Mouse (Mus musculus) urinary bladder, postnatal 36 days (tissue): ENCODE results near the gene Olfr1329.
A peak's percentile ranks its signal among the peaks of the same experiment; 100 is the strongest.
"Not testable (repeated sequence)": the region's sequence is repeated elsewhere in the genome, so short reads cannot be mapped to it uniquely, and the experiment has no call there.

Experiments
- DNase-seq, 2 experiments: peaks; one replicate each; pipeline ENCODE4 v3.0.0; 2022; ENCODE audit warnings: low spot score in 2 of 2, mixed read lengths in 1 of 2

Olfr1329 gene

DNA sequence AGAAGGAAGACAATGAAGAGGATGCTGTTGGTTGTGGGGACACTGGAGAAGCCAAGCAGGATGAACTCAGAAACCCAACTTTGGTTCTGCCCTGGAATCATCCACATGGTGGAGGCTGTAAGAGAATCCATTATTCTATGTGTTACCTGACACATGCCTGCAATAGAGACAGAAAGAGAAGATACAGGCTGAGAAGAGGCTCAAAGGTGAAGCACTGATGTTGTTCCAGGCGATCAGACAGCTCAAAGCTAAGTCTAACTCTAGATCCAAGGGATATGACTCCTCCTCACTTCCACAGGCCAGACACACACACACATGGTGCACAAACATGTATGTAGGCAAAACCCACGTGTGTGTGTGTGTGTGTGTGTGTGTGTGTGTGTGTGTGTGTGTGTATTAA, at the start of gene Olfr1329:
Gene Olfr1329 (minus strand): TSS at position 101 of the 400 bp plus-strand sequence.
- DNase-seq: not testable (repeated sequence)

DNA sequence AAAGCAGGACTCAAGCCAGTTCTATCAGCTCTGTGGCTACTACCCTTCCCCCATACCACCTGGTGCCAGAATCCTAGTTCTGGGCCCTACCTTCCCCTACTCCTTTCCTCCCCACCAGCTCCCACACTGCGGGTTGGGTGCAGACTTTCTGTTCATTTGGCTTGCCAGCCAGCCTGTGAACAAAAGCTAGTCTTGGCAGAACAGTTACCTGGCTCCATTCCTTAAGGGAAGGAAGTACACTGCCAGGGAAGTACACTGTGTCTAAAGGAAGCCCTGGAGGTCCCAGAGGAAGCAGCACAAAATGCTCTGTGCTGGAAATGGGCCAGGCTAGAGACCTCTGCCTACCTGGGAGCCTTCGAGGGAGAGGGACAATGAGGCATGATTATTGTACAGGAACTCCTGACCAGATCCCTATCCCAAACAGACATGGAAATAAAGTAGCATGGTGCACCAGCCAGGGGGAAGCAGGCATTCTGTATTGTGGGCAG, 43.9 kb upstream of the Olfr1329 start, which contains the start of gene Lao1:
Gene Lao1 (plus strand): TSS at position 438 of the 488 bp plus-strand sequence.
- peak in 1 of 2 experiments; percentile 15 for DNase-seq

DNA sequence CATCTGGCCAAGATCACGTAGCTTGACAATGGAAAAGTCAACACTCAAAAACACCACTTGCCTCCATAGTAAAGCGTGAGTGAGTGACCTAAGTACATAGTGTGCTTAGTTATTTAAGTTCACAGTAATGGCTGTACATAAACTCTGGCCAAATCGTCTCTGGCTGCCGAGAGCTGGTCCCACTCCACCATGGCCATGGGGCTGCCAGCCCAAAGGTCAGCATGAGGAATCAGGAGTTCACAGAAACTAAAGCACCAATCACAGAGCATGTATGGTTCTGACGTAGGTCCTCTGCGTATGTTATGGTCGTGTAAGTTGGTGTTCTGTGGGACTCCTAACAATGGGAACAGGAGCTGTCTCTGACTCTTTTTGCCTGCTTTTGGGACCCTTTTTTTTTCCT, 41.5 kb upstream of the Olfr1329 start:
- no peak for DNase-seq

DNA sequence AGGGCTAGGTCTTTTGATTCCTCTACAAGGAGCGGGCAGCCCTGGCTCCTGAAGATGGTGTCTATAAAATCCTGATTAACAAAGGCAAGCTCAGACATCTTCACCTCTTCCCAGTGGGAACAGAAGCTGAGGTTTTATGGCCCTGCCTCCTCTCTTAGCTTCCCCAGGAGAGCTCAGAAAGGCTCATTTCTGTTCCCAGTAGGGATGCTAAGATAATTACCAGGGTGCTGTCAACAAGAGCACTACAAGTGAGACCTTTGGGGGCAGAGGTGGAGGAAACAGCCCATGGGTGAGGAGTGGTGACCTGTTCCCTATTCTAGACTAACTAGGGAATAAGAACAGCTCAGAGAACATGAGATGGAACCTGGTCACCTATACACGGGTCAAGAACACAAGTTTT, 21.2 kb upstream of the Olfr1329 start, which contains the start of gene Olfr1328:
Gene Olfr1328 (minus strand): TSS at position 101 of the 400 bp plus-strand sequence.
- DNase-seq: no peak

DNA sequence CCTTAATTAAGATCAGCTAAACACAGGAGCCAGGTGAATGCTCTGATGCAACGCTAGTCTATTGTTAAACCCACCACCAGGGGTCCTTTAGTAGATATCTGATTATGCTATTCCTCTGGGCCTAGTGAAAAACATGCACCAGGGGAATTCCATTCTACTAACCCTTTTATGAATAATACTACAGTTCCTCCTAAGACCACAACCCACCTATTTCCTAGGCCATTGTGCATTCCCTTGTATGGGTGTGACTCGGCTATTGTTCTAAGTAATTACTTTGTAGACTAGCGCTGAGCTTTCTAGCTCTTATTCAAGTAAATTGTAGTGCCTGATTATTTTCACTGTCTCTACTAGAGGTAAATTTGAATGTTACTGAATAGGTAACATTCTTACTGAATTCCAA, 14.1 kb upstream of the Olfr1329 start:
- not testable (repeated sequence) for DNase-seq

DNA sequence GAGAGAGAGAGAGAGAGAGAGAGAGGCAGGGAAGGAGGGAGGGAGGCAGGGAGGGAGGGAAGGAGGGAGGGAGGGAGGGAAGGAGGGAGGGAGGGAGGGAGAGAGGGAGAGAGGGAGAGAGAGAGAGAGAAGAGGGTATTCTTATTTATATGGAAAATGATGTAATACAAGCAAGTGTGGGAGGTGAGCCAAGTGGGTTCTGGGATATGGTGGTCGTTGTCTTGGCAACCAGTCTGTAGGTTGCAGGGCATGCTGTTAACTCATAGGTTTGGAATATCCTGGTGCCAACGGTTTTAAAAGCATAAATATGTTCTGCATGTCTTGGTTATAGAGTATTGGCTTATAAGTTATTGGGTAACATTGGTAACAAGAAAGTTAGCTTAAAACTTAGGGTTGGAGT, 15.3 kb downstream of the Olfr1329 start:
- DNase-seq: no peak

DNA sequence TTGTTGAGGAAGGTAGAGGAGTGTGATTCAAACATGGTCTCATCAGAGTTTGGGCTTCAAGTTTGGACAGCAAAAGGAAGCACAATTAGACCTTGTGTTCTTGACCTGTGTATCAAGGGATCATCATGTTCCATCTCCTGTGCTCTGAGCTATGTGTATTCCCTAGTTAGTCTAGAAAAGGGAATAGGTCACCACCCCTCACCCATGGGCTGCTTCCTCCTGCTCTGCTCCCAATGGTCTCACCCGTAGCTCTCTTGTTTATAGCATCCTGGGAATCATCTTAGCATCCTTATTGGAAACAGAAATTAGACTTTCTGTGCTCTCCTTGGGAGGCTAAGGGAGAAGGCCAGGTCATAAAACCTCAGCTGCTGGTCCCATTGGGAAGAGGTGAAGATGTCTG, 29.0 kb downstream of the Olfr1329 start, which contains the start of gene Olfr1330:
Gene Olfr1330 (plus strand): TSS at position 301 of the 400 bp plus-strand sequence.
- DNase-seq: no peak

DNA sequence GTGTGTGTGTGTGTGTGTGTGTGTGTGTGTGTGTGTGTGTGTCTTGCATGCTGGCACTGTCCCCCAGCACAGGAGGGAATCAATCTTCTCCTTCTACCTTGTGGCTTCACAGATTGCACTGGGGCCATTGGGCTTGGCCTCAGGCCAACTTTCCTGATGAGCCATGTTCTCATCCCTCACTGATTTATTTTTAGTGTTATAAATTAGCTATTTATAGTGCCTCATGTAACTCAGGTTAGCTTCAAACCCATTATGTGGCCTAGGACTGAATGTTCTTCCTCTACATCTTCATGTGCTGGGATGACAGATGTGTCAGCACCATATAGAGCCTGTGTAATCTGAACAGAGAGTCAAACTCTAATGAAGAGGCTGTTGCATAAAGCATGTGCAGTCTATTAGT, 49.7 kb downstream of the Olfr1329 start:
- DNase-seq: no peak
